Mouse (Mus musculus) CD4-positive, CD25-positive, alpha-beta regulatory T cell, adult 2 months (primary cell): ENCODE measurements around the gene Palm2.

Experiments
- DNase-seq: peaks from one replicate; pipeline ENCODE4 v3.0.0-alpha.2; 2012; ENCODE audit warnings: low read depth, low spot score

The Palm2 gene

DNA sequence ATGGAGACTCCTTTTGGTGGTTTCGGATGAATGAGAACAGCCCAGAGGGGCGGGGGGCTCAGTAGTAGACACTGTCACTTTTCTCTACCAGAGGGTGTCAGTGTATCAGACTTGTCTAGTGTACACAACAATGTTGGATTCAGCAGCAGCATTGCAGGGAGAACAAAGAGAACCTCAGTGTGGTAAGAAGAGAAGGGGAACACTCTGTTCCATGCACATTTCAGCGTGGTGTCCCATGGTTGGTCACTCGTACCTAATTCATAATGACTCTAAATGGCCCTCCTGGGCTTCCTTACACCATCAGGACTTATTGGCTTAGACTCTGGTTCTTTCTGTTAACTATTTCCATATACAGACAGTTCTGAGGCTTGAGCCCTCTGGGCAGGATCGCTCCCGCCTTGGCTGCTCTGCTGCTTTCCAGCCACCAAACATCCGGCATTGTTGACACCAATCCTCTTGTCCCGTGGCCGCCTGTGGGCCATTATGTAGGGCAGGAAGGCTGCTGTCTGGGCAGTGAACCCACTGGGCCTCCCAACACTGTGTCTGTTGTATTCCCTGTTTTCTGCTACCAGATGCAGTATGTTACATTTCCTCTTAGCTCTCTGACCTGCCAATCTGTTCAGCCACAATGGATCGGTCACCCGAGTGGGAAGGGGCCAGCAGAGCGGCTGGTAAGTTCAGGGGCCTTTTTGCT, 264.0 kb downstream of the Palm2 start:
- DNase-seq: no peak

DNA sequence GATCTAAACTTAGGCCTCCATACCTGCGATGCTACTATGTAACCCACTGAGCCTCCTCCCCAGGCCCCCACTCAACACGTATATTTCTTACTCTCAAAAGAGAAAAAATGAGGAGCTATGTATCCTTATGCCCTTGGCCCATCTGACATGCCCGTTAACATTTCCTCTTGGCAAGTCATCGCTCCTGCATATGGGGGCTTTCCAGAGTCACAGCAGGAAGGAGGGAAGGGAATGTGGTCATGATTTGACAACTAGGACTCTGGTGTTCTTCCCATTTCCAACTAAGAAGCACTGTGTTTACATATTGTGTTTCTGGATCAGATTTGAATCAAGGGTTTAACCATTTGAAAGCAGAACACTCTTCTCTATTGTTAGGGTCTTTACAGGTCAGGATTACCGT, 267.5 kb downstream of the Palm2 start:
- no peak for DNase-seq

DNA sequence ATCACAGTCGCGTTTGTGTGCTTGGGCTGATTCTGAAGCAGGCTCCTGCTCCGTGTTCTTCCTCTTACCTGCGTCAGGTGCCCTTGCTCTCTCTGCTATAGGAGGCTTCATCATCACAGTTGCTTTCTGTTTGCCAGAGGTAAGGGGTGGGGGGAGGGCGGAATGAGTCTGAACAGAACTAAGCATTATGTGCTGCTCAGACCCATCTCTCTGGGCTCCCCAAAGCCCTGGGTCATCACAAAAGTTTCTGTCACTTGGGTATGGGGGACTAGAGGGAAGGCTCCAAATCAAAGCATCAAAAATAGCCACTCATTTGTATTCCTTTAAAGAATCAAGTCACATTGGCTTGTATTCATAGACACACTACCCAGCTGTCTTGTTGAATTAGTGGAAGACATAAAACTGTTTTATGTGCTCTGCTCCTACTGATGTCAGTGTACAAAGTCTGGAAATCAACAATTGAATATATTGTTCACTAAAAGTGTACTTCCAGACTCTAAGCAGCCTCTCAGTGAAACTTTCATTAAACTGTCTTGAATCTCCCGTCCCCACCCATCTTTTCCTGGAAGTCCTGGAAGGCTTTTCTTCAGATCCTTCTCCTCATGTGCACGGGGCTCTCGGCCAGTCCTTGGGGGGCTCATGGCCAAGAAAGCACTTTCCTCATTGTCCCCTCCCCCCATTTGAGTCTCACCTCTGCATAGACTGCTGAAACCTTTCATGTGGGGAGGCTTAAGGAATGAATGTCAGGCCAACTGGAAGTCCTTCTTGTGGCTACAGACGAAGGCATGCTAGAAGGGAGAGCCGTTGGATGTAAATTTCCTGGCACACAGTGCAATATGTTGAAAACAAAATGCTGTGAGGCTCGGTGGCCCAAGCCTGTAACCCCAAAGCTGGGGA, 269.8 kb downstream of the Palm2 start:
- no peak for DNase-seq

DNA sequence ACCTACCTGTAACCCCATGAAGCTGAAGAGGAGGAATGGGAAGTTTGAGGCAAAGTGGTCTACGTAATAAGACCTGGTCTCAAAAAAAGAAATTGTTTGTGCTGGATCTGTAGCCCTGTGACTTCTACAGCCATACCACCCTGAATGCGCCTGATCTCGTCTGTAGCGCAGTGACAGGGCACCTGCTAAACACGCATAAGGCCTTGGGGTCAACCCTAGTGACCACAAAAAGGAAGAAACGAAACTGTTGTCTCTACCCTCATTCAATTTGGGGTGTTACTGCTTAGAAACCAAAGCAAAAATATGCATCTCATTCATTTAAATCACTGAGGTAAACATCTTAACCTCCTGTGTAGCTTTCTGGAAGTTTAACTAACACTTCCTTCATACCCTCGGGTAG, 270.5 kb downstream of the Palm2 start:
- no peak for DNase-seq

DNA sequence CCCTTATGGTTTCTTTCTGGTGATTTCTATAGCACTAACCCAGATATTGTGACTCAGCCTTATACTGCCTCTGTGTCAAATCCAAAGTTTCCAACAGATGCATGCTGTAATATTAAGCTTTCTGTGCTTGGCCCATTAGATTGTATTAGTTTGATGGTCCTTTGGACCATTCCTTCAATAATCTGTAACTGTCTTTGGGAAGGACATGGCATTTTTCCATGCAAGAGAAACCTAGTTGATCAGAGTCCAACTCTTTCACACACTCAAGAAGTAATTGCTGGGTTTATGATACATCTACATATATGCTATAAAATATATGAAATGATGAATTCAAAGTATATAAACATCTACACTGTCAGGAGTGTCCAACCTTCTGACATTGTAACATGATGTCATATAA, 281.8 kb downstream of the Palm2 start:
- no peak for DNase-seq

- DNase-seq: no peak
Measured at GRCm38 (mm10) chr4:57716735-57717134, 282.7 kb downstream of the Palm2 start.

GRCm38 (mm10) chr4:57717354-57717753, 283.3 kb downstream of the Palm2 start, which contains the start of gene Akap2:
Gene Akap2, plus strand, starts transcription at chr4:57717657.
- no peak for DNase-seq

DNA sequence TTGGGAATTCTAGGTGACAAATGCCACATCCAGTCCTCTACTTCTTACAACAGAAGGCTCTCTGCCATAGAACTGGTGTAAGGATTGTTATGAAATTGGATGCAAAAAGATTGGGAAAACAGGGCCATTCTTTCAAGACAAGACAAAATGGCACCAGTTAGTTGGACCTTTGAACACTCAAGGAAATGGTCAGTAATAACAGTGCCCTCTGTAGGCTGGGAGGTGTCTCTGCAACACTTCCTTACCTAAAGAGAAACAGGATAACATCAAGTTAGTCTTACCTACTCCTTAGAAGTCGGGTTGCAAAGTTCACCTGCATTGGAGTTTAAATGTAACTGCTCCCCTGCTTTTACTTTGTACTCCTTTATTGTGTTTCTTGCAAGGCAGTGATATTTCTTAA, 285.3 kb downstream of the Palm2 start:
- no peak for DNase-seq

GRCm38 (mm10) chr4:57720869-57721361, 286.9 kb downstream of the Palm2 start:
- DNase-seq: peak; percentile 10

DNA sequence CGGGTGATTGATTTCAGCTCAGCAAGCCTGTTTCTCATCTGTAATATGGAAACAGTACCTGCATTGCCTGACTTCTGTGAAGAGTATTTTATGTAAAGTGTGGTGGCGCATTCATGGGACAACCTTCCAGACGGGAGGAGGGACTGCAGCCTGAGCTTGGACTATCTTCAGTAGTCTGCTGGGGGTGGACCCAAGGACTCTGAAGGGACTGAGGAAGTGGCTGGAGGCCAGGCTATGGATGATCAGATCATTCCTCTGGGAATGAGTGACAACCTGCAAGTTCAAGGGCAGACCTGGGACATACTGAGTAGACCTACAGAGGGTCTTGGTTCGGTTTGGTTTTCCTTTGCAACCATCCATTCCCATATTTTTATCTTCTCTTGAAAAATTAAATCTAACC, 288.2 kb downstream of the Palm2 start:
- DNase-seq: no peak

GRCm38 (mm10) chr4:57723659-57724058, 289.6 kb downstream of the Palm2 start:
- DNase-seq: peak; percentile 45

DNA sequence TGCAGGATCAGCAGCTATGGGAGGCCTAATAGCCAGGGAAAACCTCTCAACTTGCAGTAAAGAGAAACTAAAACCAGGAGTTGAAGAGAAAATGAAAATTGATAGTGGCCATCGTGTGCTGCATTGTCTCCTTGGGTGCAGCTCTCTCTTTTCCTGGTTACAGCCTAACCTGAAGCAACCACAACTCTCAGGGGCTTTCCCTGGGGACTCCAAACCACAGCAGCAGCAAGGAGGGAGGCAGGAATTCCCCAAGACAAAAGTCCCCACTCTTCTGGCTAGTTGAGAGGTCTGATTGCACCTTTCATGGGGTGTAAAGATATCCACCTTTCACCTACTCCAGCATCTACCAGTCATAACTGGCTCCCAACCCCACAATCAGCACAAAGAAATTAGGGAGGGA, 291.5 kb downstream of the Palm2 start:
- peak; percentile 57 for DNase-seq

GRCm38 (mm10) chr4:57728611-57729183, 294.6 kb downstream of the Palm2 start:
- no peak for DNase-seq

- no peak for DNase-seq
Measured at GRCm38 (mm10) chr4:57730047-57730446, 296.0 kb downstream of the Palm2 start.

- peak; percentile 65 for DNase-seq
Measured at GRCm38 (mm10) chr4:57730801-57731598, 297.0 kb downstream of the Palm2 start.

GRCm38 (mm10) chr4:57732351-57732750, 298.3 kb downstream of the Palm2 start:
- DNase-seq: no peak

DNA sequence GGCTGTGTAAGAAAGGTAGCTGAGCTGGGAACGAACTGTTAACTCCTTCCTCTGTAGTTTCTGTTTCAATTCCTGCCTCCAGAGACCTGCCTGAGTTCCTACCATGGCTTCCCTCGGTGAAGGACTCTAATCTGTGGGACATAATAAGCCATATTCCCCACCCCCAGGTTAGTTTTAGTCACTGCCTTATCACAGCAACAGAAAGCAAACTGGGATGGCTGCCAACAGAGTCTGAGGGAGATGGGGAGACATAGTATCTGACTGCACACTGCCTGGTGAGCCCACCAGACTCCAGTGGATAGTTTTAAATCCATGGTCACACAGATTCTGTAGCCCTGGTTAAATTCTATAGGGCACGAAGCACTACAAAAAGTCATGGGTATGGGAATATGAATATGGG, 299.4 kb downstream of the Palm2 start:
- DNase-seq: no peak

- no peak for DNase-seq
Measured at GRCm38 (mm10) chr4:57735426-57735825, 301.4 kb downstream of the Palm2 start.

- DNase-seq: no peak
Measured at GRCm38 (mm10) chr4:57738856-57739552, 305.0 kb downstream of the Palm2 start.

- no peak for DNase-seq
Measured at GRCm38 (mm10) chr4:57743325-57743929, 309.4 kb downstream of the Palm2 start.
